Mouse (Mus musculus): ENCODE data around the gene Mansc1. TPM values are rescaled to one million over a fixed set of nuclear protein-coding genes. Genes with fewer than 3 reads are reported as not detected.
A peak's percentile ranks its signal among the peaks of the same experiment; 100 is the strongest.

The Mansc1 gene
- polyA plus RNA-seq, 1 experiment from 2014 or later, result 6.9 TPM

- no peaks in the 10 kb centered on the region for H3K4me1 ChIP-seq
- 19% methylated on average over 9 of the region's 9 CpGs for WGBS
- 0 out of 2 replicates have a peak overlapping the region, but pooled peaks have one; percentile 9 for H3K4me2 ChIP-seq
- H3K9me3 ChIP-seq (replicated peaks), result no peaks in the 10 kb centered on the region
- no peak overlapping the region for H3K4me3 ChIP-seq (replicated peaks)
- no peaks in the 10 kb centered on the region for H3K27me3 ChIP-seq
- no peaks in the 10 kb centered on the region for H3K36me3 ChIP-seq
- no peak overlapping the region for H3K27ac ChIP-seq
- no peak overlapping the region for H3K9ac ChIP-seq
- ATAC-seq (replicated peaks; ENCODE audit: low FRiP score), result peak; percentile 89
These were observed 27.0 kb upstream of the Mansc1 start for GRCm38 (mm10) chr6:134659108-134659958.

GRCm38 (mm10) chr6:134656527-134656926 lies 24.2 kb upstream of the Mansc1 start:
- no peaks in the 10 kb centered on the region for H3K36me3 ChIP-seq
- WGBS, result 61% methylated on average over 4 of the region's 4 CpGs
- no peaks in the 10 kb centered on the region for H3K4me1 ChIP-seq
- H3K4me3 ChIP-seq (replicated peaks), result no peak overlapping the region
- no peaks in the 10 kb centered on the region for H3K9me3 ChIP-seq (replicated peaks)
- ATAC-seq (replicated peaks; ENCODE audit: low FRiP score), result no peak
- peak overlapping the region; percentile 2; the same call in 1 of the 2 replicates for H3K27ac ChIP-seq
- H3K27me3 ChIP-seq, result no peaks in the 10 kb centered on the region
- no peak overlapping the region for H3K9ac ChIP-seq
- no peak overlapping the region for H3K4me2 ChIP-seq

- H3K27me3 ChIP-seq, result no peaks in the 10 kb centered on the region
- 0 out of 2 replicates have a peak, but pooled peaks cover 4% of the 10 kb centered on the region for H3K4me1 ChIP-seq
- H3K36me3 ChIP-seq, result no peaks in the 10 kb centered on the region; the same call in 1 of the 2 replicates
- no peak overlapping the region for H3K27ac ChIP-seq
- no peak overlapping the region for H3K9ac ChIP-seq
- no peaks in the 10 kb centered on the region for H3K9me3 ChIP-seq (replicated peaks)
- no peak for ATAC-seq (replicated peaks; ENCODE audit: low FRiP score)
- WGBS, result 85% methylated on average over 5 of the region's 5 CpGs
- no peak overlapping the region for H3K4me2 ChIP-seq
- no peak overlapping the region for H3K4me3 ChIP-seq (replicated peaks)
These were observed 16.1 kb upstream of the Mansc1 start for GRCm38 (mm10) chr6:134648356-134648755.

- no peak overlapping the region for H3K4me2 ChIP-seq
- no peaks in the 10 kb centered on the region for H3K27me3 ChIP-seq
- no peak for ATAC-seq (replicated peaks; ENCODE audit: low FRiP score)
- H3K4me1 ChIP-seq, result 0 out of 2 replicates have a peak, but pooled peaks cover 4% of the 10 kb centered on the region
- H3K9ac ChIP-seq, result no peak overlapping the region
- H3K27ac ChIP-seq, result no peak overlapping the region
- H3K36me3 ChIP-seq, result no peaks in the 10 kb centered on the region; the same call in 1 of the 2 replicates
- no peak overlapping the region for H3K4me3 ChIP-seq (replicated peaks)
- WGBS, result 31% methylated on average over 5 of the region's 5 CpGs
- no peaks in the 10 kb centered on the region for H3K9me3 ChIP-seq (replicated peaks)
These were observed 15.3 kb upstream of the Mansc1 start for GRCm38 (mm10) chr6:134647621-134648020.

- no peak overlapping the region for H3K9ac ChIP-seq
- no peaks in the 10 kb centered on the region for H3K9me3 ChIP-seq (replicated peaks)
- no peaks in the 10 kb centered on the region; the same call in 1 of the 2 replicates for H3K36me3 ChIP-seq
- no peak overlapping the region for H3K4me2 ChIP-seq
- H3K27me3 ChIP-seq, result no peaks in the 10 kb centered on the region
- ATAC-seq (replicated peaks; ENCODE audit: low FRiP score), result no peak
- no peak overlapping the region for H3K4me3 ChIP-seq (replicated peaks)
- peaks cover 5% of the 10 kb centered on the region for H3K4me1 ChIP-seq
- WGBS, result 88% methylated on average over 6 of the region's 6 CpGs
- no peak overlapping the region for H3K27ac ChIP-seq
These were observed 14.5 kb upstream of the Mansc1 start for GRCm38 (mm10) chr6:134646835-134647234.

GRCm38 (mm10) chr6:134643296-134643695 lies 11.0 kb upstream of the Mansc1 start:
- peaks cover 11% of the 10 kb centered on the region for H3K4me1 ChIP-seq
- H3K9ac ChIP-seq, result no peak overlapping the region
- H3K36me3 ChIP-seq, result no peaks in the 10 kb centered on the region; the same call in 1 of the 2 replicates
- H3K4me3 ChIP-seq (replicated peaks), result no peak overlapping the region
- no peaks in the 10 kb centered on the region for H3K9me3 ChIP-seq (replicated peaks)
- H3K27me3 ChIP-seq, result no peaks in the 10 kb centered on the region
- 97% methylated on average over 5 of the region's 5 CpGs for WGBS
- no peak overlapping the region for H3K27ac ChIP-seq
- no peak overlapping the region for H3K4me2 ChIP-seq
- no peak for ATAC-seq (replicated peaks; ENCODE audit: low FRiP score)

GRCm38 (mm10) chr6:134641738-134642446 lies 9.6 kb upstream of the Mansc1 start:
- no peak overlapping the region for H3K27ac ChIP-seq

GRCm38 (mm10) chr6:134640485-134641475 lies 8.5 kb upstream of the Mansc1 start:
- peak overlapping the region; percentile 77 for H3K4me2 ChIP-seq
- no peaks in the 10 kb centered on the region; the same call in 1 of the 2 replicates for H3K36me3 ChIP-seq
- H3K4me1 ChIP-seq, result peaks cover 7% of the 10 kb centered on the region
- WGBS, result 2% methylated on average over 65 of the region's 65 CpGs
- no peaks in the 10 kb centered on the region for H3K9me3 ChIP-seq (replicated peaks)
- no peaks in the 10 kb centered on the region for H3K27me3 ChIP-seq
- ATAC-seq (replicated peaks; ENCODE audit: low FRiP score), result peak; percentile 99
- H3K9ac ChIP-seq, result peak overlapping the region; percentile 74
- H3K27ac ChIP-seq, result 0 out of 2 replicates have a peak overlapping the region, but pooled peaks have one; percentile 24
- peak overlapping the region; percentile 78 for H3K4me3 ChIP-seq (replicated peaks)

More at GRCm38 (mm10) chr6:134641738-134642446, 9.6 kb upstream of the Mansc1 start:
- peaks cover 7% of the 10 kb centered on the region for H3K4me1 ChIP-seq
- H3K36me3 ChIP-seq, result no peaks in the 10 kb centered on the region; the same call in 1 of the 2 replicates
- no peaks in the 10 kb centered on the region for H3K27me3 ChIP-seq
- 74% methylated on average over 9 of the region's 9 CpGs for WGBS
- no peak for ATAC-seq (replicated peaks; ENCODE audit: low FRiP score)
- H3K9me3 ChIP-seq (replicated peaks), result no peaks in the 10 kb centered on the region
- peak overlapping the region; percentile 77 for H3K4me2 ChIP-seq
- H3K9ac ChIP-seq, result no peak overlapping the region
- peak overlapping the region; percentile 78 for H3K4me3 ChIP-seq (replicated peaks)

GRCm38 (mm10) chr6:134639900-134640299 lies 7.6 kb upstream of the Mansc1 start:
- WGBS, result 92% methylated on average over 1 of the region's 1 CpGs
- ATAC-seq (replicated peaks; ENCODE audit: low FRiP score), result no peak
- H3K36me3 ChIP-seq, result no peaks in the 10 kb centered on the region
- H3K27me3 ChIP-seq, result no peaks in the 10 kb centered on the region
- H3K9me3 ChIP-seq (replicated peaks), result no peaks in the 10 kb centered on the region
- no peak overlapping the region for H3K4me2 ChIP-seq
- no peak overlapping the region for H3K27ac ChIP-seq
- H3K4me1 ChIP-seq, result peaks cover 7% of the 10 kb centered on the region
- H3K9ac ChIP-seq, result no peak overlapping the region
- H3K4me3 ChIP-seq (replicated peaks), result no peak overlapping the region

GRCm38 (mm10) chr6:134639210-134639609 lies 6.9 kb upstream of the Mansc1 start, which contains the start of gene Borcs5:
Borcs5 (plus strand) TSS chr6:134639510.
- H3K4me1 ChIP-seq, result peaks cover 7% of the 10 kb centered on the region
- H3K4me2 ChIP-seq, result no peak within 1 kb of the TSS
- H3K9ac ChIP-seq, result no peak within 1 kb of the TSS
- H3K27ac ChIP-seq, result no peak within 1 kb of the TSS
- H3K9me3 ChIP-seq (replicated peaks), result no peaks in the 10 kb centered on the region
- no peaks in the 10 kb centered on the region for H3K27me3 ChIP-seq
- no peaks in the 10 kb centered on the region for H3K36me3 ChIP-seq
- 84% methylated on average over 3 of the region's 3 CpGs for WGBS
- no peak for ATAC-seq (replicated peaks; ENCODE audit: low FRiP score)
- no peak within 1 kb of the TSS for H3K4me3 ChIP-seq (replicated peaks)

- Histone ChIP-seq H3K4me3 (replicated peaks) (no peak overlapping the region), H3K4me2 (no peak overlapping the region), H3K36me3 (no peaks in the 10 kb centered on the region), H3K27me3 (0 out of 2 replicates have a peak, but pooled peaks cover 3% of the 10 kb centered on the region), H3K9ac (no peak overlapping the region), H3K9me3 (replicated peaks) (no peaks in the 10 kb centered on the region), H3K4me1 (peaks cover 13% of the 10 kb centered on the region), H3K27ac (no peak overlapping the region)
- no peak for ATAC-seq (replicated peaks; ENCODE audit: low FRiP score)
- 63% methylated on average over 4 of the region's 4 CpGs for WGBS
These were observed 4.2 kb upstream of the Mansc1 start for GRCm38 (mm10) chr6:134636476-134636875.
